ENCODE assay signal across 1 mouse cellular context in the genomic region with DNA sequence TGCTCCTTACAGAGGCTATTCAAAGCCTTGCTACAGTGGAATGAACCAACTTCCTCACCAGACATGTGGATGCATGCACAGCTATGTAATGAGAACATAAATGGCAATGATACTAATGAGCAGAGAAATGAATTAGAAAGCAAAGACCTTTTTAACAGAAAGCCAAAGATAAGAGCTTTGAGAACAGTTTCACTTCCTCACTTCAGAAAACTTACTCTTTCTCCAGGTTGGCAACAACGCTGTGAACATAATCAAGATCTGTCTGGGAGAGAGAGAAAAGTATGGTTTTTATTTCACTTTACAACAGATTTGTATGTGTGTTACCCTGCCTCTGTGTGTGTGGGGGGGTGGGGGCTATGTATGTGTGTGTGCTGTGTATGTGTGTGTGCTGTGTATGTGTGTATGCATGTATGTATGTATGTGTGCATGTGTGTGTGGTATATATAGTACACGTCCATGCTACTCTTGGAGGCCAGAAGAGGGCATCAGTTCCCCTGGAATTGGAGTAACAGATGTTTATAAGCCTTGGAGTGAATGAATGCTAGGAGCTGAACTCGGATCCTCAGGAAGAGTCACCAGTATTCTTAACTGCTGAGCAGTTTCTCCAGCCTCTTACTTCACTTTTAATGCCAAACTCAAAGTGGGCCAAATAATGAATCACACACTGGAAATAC.
A peak's percentile ranks its signal among the peaks of the same experiment; 100 is the strongest.
TF ChIP-seq lines count a peak whose summit lies in the region.

No protein-coding gene starts in this region.

TF ChIP-seq in MEL, 35 proteins besides CTCF, POLR2A, EP300 and RAD21:
- TF ChIP-seq POLR2AphosphoS2 (IDR thresholded peaks at IDR 0.05; ENCODE audit: low read length) (no peak), TBP (IDR thresholded peaks at IDR 0.05; ENCODE audit: low read depth, low read length) (peak; percentile 62; the same call in 1 of the 2 replicates), USF1 (IDR thresholded peaks at IDR 0.05; ENCODE audit: low read depth, low read length) (no peak), SIN3A (IDR thresholded peaks at IDR 0.05; ENCODE audit: low read length) (peak; percentile 51; the same call in 1 of the 2 replicates), TAL1 (IDR thresholded peaks at IDR 0.05; ENCODE audit: low read length) (no peak), MXI1 (IDR thresholded peaks at IDR 0.05; ENCODE audit: low read depth, low read length) (peak; percentile 78), GATA1 (IDR thresholded peaks at IDR 0.05; ENCODE audit: low read depth, low read length) (peak; percentile 66), HCFC1 (IDR thresholded peaks at IDR 0.05; ENCODE audit: low read depth, low read length) (no peak), ETS1 (IDR thresholded peaks at IDR 0.05; ENCODE audit: low read depth, low read length) (no peak), MYB (IDR thresholded peaks at IDR 0.05; ENCODE audit: low read depth, low read length) (no peak), SMC3 (IDR thresholded peaks at IDR 0.05; ENCODE audit: low read depth, low read length) (peak; percentile 58), E2F4 (IDR thresholded peaks at IDR 0.05; ENCODE audit: borderline replicate concordance, low read depth, low read length) (no peak), JUND (IDR thresholded peaks at IDR 0.05; ENCODE audit: low read depth, low read length) (no peak), ZC3H11A (IDR thresholded peaks at IDR 0.05; ENCODE audit: low read depth, low read length) (peak; percentile 49)
